Mouse (Mus musculus) liver, adult (tissue): ENCODE results near the gene Gm15217.

Experiments
- GATA4 ChIP-seq: IDR thresholded peaks from 2 replicates; pipeline ENCODE4 v1.6.1; 2014; ENCODE audit warnings: mild to moderate bottlenecking, low read length; ENCODE audit not compliant: insufficient replicate concordance

Gene Gm15217

DNA sequence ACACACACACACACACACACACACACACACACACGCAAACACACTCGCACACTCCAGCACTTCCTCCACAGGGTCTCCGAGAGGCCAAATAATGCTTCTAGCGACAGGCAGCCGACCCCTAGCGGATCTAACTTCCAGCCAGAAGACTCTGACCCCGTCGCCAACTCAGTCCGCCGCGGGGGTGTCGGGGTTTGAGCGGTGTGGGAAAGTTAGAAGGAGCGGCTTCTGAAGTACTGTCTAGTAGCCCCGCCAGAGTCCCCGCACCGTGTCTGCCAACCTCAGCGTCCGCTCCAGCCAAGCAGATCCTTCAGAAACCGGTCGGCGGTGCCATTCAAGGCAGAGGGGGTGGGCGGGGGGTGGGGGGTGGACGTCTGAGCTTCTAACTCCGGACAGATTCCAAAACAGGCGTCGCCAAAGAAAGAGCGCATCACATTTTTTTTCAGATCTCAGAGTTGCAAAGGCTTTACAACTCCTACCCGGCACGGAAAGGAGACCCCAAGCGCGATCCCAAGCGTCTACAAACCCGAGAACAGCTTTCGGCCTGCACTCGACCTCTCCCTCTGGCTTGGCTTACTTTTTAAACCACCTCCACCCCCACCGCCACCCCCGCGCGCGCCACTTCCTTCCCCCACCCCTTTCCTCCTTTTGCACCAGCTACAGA is 8.7 kb downstream of the Gm15217 start:
- no peak for TF ChIP-seq GATA4

- TF ChIP-seq GATA4 = no peak; the same call in 1 of the 2 replicates
Measured at GRCm38 (mm10) chr14:46388636-46389035, 9.4 kb downstream of the Gm15217 start.

- no peak for TF ChIP-seq GATA4
Measured at GRCm38 (mm10) chr14:46389438-46390248, 10.4 kb downstream of the Gm15217 start.

- TF ChIP-seq GATA4 = no peak
Measured at GRCm38 (mm10) chr14:46390249-46390775, 11.1 kb downstream of the Gm15217 start, which contains the start of gene Bmp4. TSS of gene Bmp4 (minus strand) at chr14:46390669.

DNA sequence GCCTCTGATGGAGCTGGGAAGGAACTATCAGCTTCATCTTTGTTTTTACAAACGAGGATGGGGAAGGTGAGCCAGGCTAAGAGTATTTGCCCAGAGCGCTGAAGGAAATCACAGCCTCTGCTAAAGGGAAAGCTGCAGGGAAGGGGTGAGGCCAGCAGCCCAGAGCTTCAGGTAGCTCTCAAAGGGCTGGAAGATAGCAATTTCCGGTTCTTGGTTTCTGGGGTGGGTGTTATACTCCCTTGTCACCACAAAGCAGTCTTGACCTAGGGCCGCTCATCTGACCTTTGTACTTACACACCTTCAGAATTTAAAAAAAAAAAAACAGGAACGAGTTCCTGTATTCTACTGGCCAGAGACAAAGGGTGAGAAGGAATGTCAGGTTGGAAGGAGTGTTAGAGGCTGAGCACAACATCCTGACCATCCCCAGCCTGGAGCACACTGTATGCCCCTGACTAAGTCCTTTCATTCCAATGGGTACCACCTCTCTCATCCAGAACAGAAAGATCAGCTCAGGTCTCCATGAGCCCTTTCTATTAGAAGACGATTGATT is 12.5 kb downstream of the Gm15217 start:
- TF ChIP-seq GATA4 = no peak

GRCm38 (mm10) chr14:46398091-46398695 is 19.0 kb downstream of the Gm15217 start:
- no peak for TF ChIP-seq GATA4

DNA sequence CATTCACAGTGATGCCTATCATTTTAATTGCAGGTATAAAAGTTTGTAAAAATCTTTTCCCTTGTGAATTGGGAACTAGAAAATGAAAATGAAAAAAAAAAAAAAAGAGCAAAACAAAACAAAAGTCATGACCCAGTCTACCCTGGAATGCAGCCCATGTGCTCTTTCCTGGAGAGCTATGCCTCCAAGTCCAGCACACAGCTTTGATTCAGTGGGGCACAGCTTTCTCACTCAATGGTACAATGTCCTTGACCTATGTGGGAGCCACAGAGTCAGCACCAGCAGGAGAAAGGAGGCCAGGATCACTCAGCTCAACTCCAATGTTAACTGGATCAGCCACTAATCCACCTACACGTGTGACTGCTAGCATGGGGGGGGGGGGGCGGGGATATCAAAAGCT is 20.7 kb downstream of the Gm15217 start:
- no peak for TF ChIP-seq GATA4

GRCm38 (mm10) chr14:46408319-46408718 is 29.1 kb downstream of the Gm15217 start:
- no peak for TF ChIP-seq GATA4

- TF ChIP-seq GATA4 = no peak
Measured at GRCm38 (mm10) chr14:46409016-46409415, 29.8 kb downstream of the Gm15217 start.

DNA sequence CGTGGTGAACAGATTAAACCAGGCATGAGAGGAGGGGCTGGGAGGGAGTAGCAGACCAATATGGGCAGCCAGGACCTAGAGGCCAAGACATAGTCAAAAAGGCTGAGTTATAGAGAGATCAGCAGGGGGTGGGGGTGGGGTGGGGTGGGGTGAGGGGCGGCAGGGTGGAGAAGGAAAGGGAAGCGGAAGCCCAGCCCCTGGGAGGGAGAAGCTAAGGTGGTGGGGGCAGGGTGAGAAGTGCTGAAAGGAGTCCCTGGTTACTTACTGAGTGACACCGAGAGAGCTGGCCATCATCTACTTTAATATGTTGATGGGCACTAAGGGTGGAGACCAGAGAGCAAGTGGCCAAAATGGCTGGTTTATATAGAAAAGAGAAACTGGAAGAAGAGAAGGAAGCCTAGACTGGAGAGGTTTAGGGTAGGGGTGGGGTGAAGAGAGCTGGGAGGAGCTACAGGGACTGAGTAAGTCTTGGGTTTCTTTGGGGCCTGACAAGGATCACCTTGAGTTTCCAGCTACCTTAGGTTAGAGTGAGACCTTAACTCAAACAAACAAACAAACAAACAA is 31.4 kb downstream of the Gm15217 start:
- TF ChIP-seq GATA4 = no peak

DNA sequence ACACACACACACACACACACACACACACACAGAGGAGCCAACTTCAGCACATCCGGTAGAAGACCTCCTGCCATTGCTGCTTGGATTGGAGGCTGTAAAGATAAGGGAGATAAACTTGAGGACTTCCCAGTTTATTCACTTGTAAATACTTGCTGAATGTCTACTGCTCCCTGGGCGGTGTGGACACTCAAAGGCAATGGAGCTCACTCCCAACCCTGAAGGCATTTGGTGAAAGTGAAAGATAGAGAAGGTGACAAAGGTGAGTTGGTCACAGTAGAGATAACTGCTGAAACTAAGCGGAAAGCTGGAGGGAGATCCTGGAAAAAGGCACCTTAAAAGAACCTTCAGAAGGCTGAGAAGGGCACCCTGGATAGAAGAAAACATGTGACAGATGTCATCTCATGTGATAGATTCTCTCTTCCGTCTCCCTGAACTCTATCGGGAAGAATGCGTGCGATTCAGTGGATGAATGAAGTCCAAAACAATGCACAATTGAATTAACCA is 33.3 kb downstream of the Gm15217 start:
- TF ChIP-seq GATA4 = no peak

DNA sequence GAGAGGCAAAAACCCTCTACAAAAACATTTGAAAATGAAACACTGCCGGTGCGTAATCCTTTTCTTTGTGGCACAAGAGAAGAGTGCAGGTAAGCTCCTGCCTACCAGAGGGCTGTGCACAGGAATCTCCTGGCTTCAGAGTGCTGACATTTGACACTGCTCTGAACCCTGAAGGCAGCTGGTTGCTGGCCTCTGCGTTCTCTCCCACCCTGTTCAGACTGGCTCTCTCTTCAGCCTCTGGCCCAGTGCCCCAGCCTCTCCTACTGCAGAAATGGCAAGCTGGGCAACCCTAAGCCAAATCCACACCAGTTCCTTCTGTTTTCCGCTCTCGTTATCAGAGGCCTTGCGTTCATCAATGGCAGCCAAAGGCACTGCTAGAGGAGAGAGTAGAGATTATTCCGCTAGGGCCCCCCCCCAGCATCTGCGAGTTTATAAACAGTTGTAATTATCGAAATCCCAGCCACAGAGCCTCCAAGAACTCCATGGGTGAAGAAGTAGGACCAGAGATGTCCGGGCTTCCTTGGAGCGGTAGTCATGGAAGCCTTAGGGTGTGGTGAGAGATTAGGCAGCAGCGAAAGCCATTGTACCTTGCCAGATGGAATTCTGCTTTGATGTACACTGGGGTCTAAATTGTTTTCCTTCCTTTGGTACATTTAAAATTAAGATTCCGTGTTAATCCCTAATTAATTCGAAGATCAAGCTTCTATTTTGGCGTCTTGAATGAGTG is 39.3 kb downstream of the Gm15217 start:
- no peak for TF ChIP-seq GATA4

DNA sequence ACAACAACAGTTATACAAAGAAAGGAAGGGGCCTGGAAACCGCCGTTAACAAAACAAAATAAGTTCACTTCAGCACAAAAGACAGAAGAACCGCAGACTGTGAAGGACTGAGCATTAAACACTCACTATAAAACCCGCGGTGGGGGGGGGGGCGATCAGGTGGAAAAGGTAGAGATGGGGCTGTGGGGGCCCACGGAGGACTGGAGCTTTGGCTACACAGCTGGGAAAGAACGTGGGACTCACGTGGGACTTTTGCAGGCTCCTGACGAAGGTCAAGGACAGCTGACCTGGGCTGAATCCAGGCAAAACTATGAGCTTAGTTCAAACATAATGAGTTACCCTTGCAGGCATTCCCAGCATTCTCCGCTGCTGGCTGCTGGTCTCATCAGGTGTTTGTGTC is 40.1 kb downstream of the Gm15217 start:
- TF ChIP-seq GATA4 = no peak

DNA sequence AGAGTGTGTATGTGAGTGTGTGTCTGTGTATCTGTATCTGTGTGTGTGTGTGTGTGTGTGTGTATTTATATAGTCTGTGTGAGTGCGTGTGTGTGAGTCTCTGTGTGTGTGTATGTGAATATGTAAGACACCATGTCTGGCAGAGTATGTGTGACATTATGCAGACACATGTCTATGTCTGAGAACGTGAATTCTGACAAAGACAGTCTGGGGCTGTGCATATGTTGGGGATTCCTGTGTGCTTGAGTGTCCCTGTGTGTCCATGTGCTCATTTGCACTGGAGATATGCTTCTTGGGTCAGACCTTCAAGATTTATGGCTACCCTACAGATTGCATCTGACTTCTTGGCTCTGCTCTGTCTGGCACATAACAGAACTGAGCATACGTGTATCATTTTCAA is 42.6 kb downstream of the Gm15217 start:
- no peak for TF ChIP-seq GATA4
